Mouse (Mus musculus) forebrain, postnatal 0 days (tissue): ENCODE measurements around the gene Larp4. TPM values are rescaled to one million over a fixed set of nuclear protein-coding genes. Genes with fewer than 3 reads are reported as not detected.

Experiments
- ATAC-seq: fragments of 200-750 bp; cut with Nextera tagmentation; 2 replicates; pipeline ENCODE4 v1.8.0; 2017; ENCODE audit warnings: mild to moderate bottlenecking, moderate library complexity
- DNase-seq: peaks from one replicate; pipeline ENCODE4 v3.0.0-alpha.2; 2015
- H3K27ac ChIP-seq: fragments of 300-500 bp; sonication (generic); 2 replicates; pipeline ENCODE4 v1.5.1; 2014; ENCODE audit warnings: low read depth, mild to moderate bottlenecking, antibody characterized with exemption, low read length, moderate library complexity, mixed read lengths
- H3K27me3 ChIP-seq: fragments of 300-500 bp; sonication (generic); 2 replicates; pipeline ENCODE4 v1.6.1; 2014; ENCODE audit warnings: mild to moderate bottlenecking, low read length, mixed read lengths; ENCODE audit not compliant: insufficient read depth
- H3K36me3 ChIP-seq: fragments of 300-500 bp; sonication (generic); 2 replicates; pipeline ENCODE4 v1.6.1; 2014; ENCODE audit warnings: mild to moderate bottlenecking, moderate library complexity; ENCODE audit not compliant: insufficient read depth
- H3K4me1 ChIP-seq: fragments of 300-500 bp; sonication (generic); 2 replicates; pipeline ENCODE4 v1.6.1; 2014; ENCODE audit warnings: antibody characterized with exemption; ENCODE audit not compliant: insufficient read depth
- H3K4me2 ChIP-seq: fragments of 300-500 bp; sonication (generic); 2 replicates; pipeline ENCODE4 v1.6.1; 2014; ENCODE audit warnings: low read depth, mild to moderate bottlenecking, moderate library complexity
- H3K4me3 ChIP-seq: fragments of 300-500 bp; sonication (generic); 2 replicates; pipeline ENCODE4 v1.5.1; 2014; ENCODE audit warnings: low read depth, low read length, mixed read lengths
- H3K9ac ChIP-seq: fragments of 300-500 bp; sonication (generic); 2 replicates; pipeline ENCODE4 v1.6.1; 2014; ENCODE audit warnings: mild to moderate bottlenecking
- H3K9me3 ChIP-seq: fragments of 300-500 bp; sonication (generic); 2 replicates; pipeline ENCODE4 v1.6.1; 2016; ENCODE audit warnings: low read length
- CTCF ChIP-seq: sonication (generic); IDR thresholded peaks from 2 replicates; pipeline ENCODE4 v1.5.1; 2016; ENCODE audit warnings: antibody characterized with exemption, control low read depth, low read depth
- WGBS: fragments of 180-500 bp; shearing (Covaris S2); extraction: QIAGEN DNeasy Blood & Tissue Kit; methylation state at CpG from one replicate; pipeline ENCODE4 v1.1.7; 2014; 5-methylcytosine and 5-hydroxymethylcytosine counted together
- polyA plus RNA-seq: library from polyadenylated mRNA; unstranded; fragments of >200 nt; fragmentation: Nextera tagmentation; extraction: Ambion mirVana; gene quantifications from 2 replicates; pipeline ENCODE4 v1.2.1, GENCODE M21; 2015
- total RNA-seq: library from RNA; depleted of rRNA; stranded (reverse); fragments of >200 nt; gene quantifications from 2 replicates; pipeline ENCODE4 v1.2.3, GENCODE M21; 2014; rRNA removed

Larp4 gene
- total and polyA plus RNA-seq, 2 experiments from 2014 or later, result 19.1 to 48.6 TPM

DNA sequence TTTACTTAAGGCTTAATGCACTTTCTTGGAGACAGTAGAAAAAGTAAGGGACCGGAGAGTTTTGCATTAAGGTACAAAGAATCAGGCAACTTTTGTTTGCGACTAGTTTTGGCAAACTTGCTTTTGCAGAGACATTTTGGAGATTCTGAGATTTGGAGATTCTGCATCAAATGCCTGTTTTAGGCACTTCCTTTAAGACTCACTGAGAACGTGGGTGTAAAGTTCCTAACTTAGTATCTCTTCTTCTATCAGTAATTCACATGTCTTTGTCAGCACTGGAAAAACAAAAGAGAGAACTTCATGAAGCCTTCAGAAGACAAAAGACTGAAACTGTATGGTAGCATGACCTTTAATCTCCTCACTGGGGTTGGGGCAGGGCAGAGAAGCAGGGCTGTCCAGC is 87.8 kb downstream of the Larp4 start:
- no peak for TF ChIP-seq CTCF
- Histone ChIP-seq H3K9me3 (no peaks in the 10 kb centered on the region), H3K4me3 (no peak overlapping the region), H3K36me3 (no peaks in the 10 kb centered on the region), H3K9ac (no peak overlapping the region), H3K27ac (no peak overlapping the region), H3K4me2 (no peak overlapping the region), H3K27me3 (no peaks in the 10 kb centered on the region), H3K4me1 (0 out of 2 replicates have a peak, but pooled peaks cover 6% of the 10 kb centered on the region)
- WGBS, result 79% methylated on average over 3 of the region's 3 CpGs
- ATAC-seq, result no peak
- no peak for DNase-seq

DNA sequence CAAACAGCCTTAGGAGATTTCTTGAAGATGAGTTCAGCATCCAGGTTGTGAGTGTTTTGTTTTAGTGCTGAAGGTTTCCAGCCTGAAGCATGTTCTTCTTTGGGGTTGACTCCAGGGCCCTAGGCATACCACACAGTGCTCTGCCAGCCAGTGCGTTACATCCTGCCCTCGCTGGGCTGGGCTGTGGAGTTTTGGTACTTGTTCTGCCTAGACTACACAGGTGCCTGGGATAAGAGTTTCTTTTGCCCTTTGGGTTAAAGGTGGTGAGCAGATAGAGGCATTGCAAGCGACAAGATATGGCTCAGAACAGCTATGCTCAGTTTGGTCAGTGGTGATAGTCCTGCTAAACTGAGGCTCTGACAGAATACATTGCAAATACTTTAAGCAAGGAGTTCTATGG is 88.3 kb downstream of the Larp4 start:
- no peaks in the 10 kb centered on the region for H3K27me3 ChIP-seq
- 91% methylated on average over 3 of the region's 3 CpGs for WGBS
- no peak for TF ChIP-seq CTCF

DNA sequence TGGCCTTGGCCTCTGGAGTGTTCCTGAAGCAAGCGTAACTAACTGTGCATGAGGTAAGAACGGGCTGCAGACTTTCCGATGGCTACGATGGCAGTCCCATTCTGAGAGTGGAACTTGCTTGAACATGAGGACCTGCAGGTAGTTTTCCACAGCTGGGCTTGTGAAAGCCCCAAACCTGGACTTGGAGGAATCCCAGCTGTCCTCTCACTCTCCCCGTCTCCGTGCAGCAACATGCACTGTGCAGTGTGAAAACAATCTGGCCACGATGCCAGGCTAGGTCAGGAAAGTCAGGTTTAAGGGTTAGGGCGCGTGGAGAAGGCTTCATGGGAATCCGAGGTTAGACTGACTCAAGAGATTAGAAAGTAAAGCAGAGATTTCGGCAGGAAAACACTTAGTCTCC is 89.0 kb downstream of the Larp4 start:
- DNase-seq, result no peak
- H3K4me1 ChIP-seq, result no peaks in the 10 kb centered on the region
- no peak for ATAC-seq
- H3K9me3 ChIP-seq, result no peaks in the 10 kb centered on the region
- no peaks in the 10 kb centered on the region for H3K36me3 ChIP-seq
- no peak overlapping the region for H3K4me3 ChIP-seq
- no peak overlapping the region for H3K9ac ChIP-seq
- 0 out of 2 replicates have a peak overlapping the region, but pooled peaks have one; percentile 15 for H3K27ac ChIP-seq
- 74% methylated on average over 11 of the region's 11 CpGs for WGBS
- no peak overlapping the region for H3K4me2 ChIP-seq
- no peaks in the 10 kb centered on the region for H3K27me3 ChIP-seq
- no peak for TF ChIP-seq CTCF

More for the DNA sequence above, 88.3 kb downstream of the Larp4 start:
- Histone ChIP-seq H3K4me1 (0 out of 2 replicates have a peak, but pooled peaks cover 2% of the 10 kb centered on the region), H3K36me3 (no peaks in the 10 kb centered on the region), H3K4me3 (no peak overlapping the region), H3K9me3 (no peaks in the 10 kb centered on the region), H3K4me2 (no peak overlapping the region), H3K9ac (no peak overlapping the region), H3K27ac (no peak overlapping the region)
- DNase-seq, result no peak
- ATAC-seq, result no peak

DNA sequence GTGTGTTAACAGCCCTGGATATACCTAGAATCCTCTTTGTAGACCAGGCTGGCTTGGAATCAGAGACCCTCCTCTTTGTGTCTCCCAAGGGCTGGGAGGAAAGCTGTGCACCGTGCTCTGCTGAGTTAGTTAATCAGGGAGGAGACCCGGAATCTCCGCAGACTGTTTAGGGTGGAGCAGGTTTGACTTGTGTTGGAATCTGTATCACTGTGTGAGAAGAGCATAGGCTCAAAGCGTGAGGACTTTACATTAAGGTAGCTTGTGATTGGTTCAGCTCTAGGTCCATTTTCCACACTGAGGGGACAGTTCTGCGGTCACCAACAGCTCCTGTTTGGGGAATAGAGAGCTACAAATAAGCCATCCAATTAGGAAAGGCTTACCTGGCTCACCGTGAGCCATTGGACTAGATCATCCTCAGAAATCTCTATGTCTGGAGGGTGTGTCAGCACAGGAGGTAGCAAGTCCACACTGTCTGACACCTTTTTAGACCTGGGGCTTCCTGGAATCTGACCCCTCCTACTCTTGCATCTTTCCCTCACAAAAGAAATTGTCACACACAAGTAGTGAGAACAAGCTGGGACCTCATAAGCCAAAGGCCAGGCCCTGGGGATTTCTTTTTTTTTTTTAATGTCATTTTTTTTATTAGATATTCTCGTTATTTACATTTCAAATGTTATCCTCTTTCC is 89.9 kb downstream of the Larp4 start:
- 83% methylated on average over 7 of the region's 7 CpGs for WGBS
- TF ChIP-seq CTCF, result no peak
- no peak overlapping the region for H3K4me3 ChIP-seq
- no peak overlapping the region for H3K4me2 ChIP-seq
- H3K9me3 ChIP-seq, result no peaks in the 10 kb centered on the region
- DNase-seq (no peak), ATAC-seq (no peak)
- no peaks in the 10 kb centered on the region for H3K27me3 ChIP-seq
- H3K36me3 ChIP-seq, result no peaks in the 10 kb centered on the region
- no peaks in the 10 kb centered on the region for H3K4me1 ChIP-seq
- no peak overlapping the region for H3K9ac ChIP-seq
- H3K27ac ChIP-seq, result no peak overlapping the region

DNA sequence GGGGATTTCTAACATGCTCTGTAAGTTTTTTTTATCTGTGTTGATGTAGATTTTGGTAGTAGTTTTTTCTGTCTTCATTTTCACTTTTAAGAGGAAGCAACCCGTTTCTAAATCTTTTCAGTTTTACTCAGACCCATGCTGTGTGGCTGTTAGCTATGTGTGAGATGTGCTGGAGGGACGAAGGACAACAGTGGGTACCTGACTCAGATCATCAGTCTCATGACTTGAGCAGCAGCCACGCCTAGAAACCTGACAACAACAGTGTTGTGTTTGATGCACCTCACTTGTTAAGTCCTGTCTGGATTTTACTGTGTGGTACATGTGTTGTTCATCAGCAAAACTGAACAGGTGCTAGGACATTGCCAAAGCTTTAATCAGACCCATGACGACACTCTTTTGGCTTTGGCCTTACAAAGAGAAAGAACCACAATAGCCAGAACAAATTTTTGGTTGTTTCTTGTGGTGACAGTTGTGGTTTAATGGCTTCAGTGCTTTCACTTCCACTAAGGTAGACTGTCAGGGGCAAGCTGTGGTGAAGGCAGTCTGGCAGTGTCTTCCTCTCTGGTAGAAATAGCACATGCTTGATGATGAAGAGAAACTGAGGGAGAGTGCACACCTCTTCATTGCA is 90.8 kb downstream of the Larp4 start:
- WGBS, result 84% methylated on average over 4 of the region's 4 CpGs
- Histone ChIP-seq H3K27ac (no peak overlapping the region), H3K9me3 (no peaks in the 10 kb centered on the region), H3K4me2 (no peak overlapping the region), H3K4me1 (no peaks in the 10 kb centered on the region), H3K9ac (no peak overlapping the region), H3K36me3 (no peaks in the 10 kb centered on the region), H3K4me3 (no peak overlapping the region), H3K27me3 (no peaks in the 10 kb centered on the region)
- ATAC-seq, result no peak
- DNase-seq, result no peak
- TF ChIP-seq CTCF, result no peak

DNA sequence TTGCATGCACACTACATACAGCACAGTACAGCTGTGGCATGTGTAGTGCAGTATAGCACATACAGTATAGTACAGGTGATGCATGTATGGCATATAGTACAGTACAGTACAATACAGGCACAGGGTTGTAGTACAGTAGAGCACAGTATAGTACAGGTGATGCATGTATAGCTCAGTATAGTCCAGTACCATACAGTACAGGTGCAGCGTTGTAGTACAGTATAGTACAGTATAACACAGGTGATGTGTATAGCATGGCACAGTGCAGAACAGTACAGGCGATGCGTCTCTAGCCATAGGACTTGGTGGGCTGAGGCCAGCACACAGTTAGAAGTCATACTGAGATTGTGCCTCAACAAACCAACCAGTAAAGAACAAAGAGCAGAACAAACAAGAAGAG is 91.5 kb downstream of the Larp4 start:
- ATAC-seq (no peak), DNase-seq (no peak)
- Histone ChIP-seq H3K27ac (no peak overlapping the region), H3K9ac (no peak overlapping the region), H3K36me3 (no peaks in the 10 kb centered on the region), H3K4me3 (no peak overlapping the region), H3K9me3 (no peaks in the 10 kb centered on the region), H3K4me1 (peaks cover 3% of the 10 kb centered on the region), H3K27me3 (no peaks in the 10 kb centered on the region), H3K4me2 (no peak overlapping the region)
- 96% methylated on average over 3 of the region's 3 CpGs for WGBS
- no peak for TF ChIP-seq CTCF

DNA sequence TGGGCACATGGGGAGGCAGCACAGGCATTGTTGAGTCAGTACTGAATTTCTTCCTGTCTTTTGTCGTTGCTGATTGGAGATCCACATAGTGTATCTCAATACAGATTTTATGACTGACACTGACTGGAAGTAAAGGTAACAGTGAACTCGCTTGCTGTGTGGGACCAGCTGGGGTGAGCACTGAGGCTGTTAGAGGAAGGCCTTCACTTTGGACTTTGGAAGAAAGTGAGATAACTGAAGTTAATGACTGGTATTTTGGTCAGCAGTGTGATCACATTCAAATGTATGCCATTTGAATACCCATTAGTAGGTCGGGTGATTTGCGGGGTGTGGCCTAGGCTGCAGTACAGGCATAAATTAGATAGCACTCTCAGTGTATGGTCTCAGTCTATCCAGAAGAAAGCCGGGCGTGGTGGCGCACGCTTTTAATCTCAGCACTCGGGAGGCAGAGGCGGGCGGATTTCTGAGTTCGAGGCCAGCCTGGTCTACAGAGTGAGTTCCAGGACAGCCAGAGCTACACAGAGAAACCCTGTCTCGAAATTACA is 93.4 kb downstream of the Larp4 start:
- Histone ChIP-seq H3K4me2 (no peak overlapping the region), H3K9me3 (no peaks in the 10 kb centered on the region), H3K4me1 (peaks cover 8% of the 10 kb centered on the region), H3K36me3 (no peaks in the 10 kb centered on the region), H3K4me3 (no peak overlapping the region), H3K27ac (no peak overlapping the region), H3K27me3 (no peaks in the 10 kb centered on the region), H3K9ac (no peak overlapping the region)
- no peak for ATAC-seq
- no peak for DNase-seq
- no peak for TF ChIP-seq CTCF
- 91% methylated on average over 12 of the region's 13 CpGs for WGBS

Other genes starting within 250 kb of the Larp4 start
- 69.0 and 86.2 TPM in 2 replicates for gene Cox14, start 244.4 kb upstream of the Larp4 start, total RNA-seq
- gene Cox14, start 244.4 kb upstream of the Larp4 start, polyA plus RNA-seq, result 177 and 209 TPM in 2 replicates
- 95.7 and 99.2 TPM in 2 replicates for gene Cers5, start 197.2 kb upstream of the Larp4 start, total RNA-seq
- 69.5 and 76.8 TPM in 2 replicates for gene Cers5, start 197.2 kb upstream of the Larp4 start, polyA plus RNA-seq
- gene Lima1, start 94.6 kb upstream of the Larp4 start, total RNA-seq, result 9.7 and 12.5 TPM in 2 replicates
- 8.5 and 11.8 TPM in 2 replicates for gene Lima1, start 94.6 kb upstream of the Larp4 start, polyA plus RNA-seq
- under 0.01 TPM in 1 of 2 replicates, not detected in the other for gene Fam186a, start 3.0 kb upstream of the Larp4 start, total RNA-seq
- not detected in 2 replicates for gene Fam186a, start 3.0 kb upstream of the Larp4 start, polyA plus RNA-seq
- 29.3 and 40.6 TPM in 2 replicates for gene Dip2b, start 68.6 kb downstream of the Larp4 start, total RNA-seq
- gene Dip2b, start 68.6 kb downstream of the Larp4 start, polyA plus RNA-seq, result 4.7 and 8.3 TPM in 2 replicates